Mouse (Mus musculus) heart, embryonic 14.5 days (tissue): ENCODE measurements around the gene Ttc7b. TPM values are rescaled to one million over a fixed set of nuclear protein-coding genes. Genes with fewer than 3 reads are reported as not detected.

Experiments
- ATAC-seq: fragments of 200-750 bp; cut with Nextera tagmentation; 2 replicates; pipeline ENCODE4 v1.8.0; 2017; ENCODE audit warnings: low read depth, moderate TSS enrichment; ENCODE audit not compliant: insufficient number of reproducible peaks, insufficient read depth, low FRiP score
- H3K27ac ChIP-seq, 2 experiments: fragments of 200-500 bp in 1 of 2; fragments of 300-500 bp in 1 of 2; sonication (generic) in 1 of 2; replicated peaks in 1 of 2; 2 replicates each; pipeline ENCODE4 v1.5.1; 2012 to 2014; ENCODE audit warnings: low read depth in 2 of 2, low read length in 2 of 2, control low read depth in 1 of 2, mild to moderate bottlenecking in 1 of 2, mixed read lengths in 1 of 2; ENCODE audit not compliant: control insufficient read depth in 1 of 2, insufficient read depth in 1 of 2
- H3K27me3 ChIP-seq: fragments of 300-500 bp; sonication (generic); 2 replicates; pipeline ENCODE4 v1.6.1; 2014; ENCODE audit warnings: mild to moderate bottlenecking, low read length, control low read depth; ENCODE audit not compliant: control insufficient read depth, insufficient read depth
- H3K36me3 ChIP-seq: fragments of 300-500 bp; sonication (generic); 2 replicates; pipeline ENCODE4 v1.6.1; 2014; ENCODE audit warnings: mild to moderate bottlenecking, control low read depth, low read length, mixed read lengths; ENCODE audit not compliant: control insufficient read depth, insufficient read depth
- H3K4me1 ChIP-seq, 2 experiments: fragments of 200-500 bp in 1 of 2; fragments of 300-500 bp in 1 of 2; sonication (generic) in 1 of 2; 2 replicates each; pipeline ENCODE4 v1.6.1; 2012 to 2014; ENCODE audit warnings: low read length in 2 of 2, control low read depth in 1 of 2, mixed read lengths in 1 of 2; ENCODE audit not compliant: control insufficient read depth in 2 of 2, insufficient read depth in 2 of 2
- H3K4me2 ChIP-seq: fragments of 300-500 bp; sonication (generic); 2 replicates; pipeline ENCODE4 v1.6.1; 2014; ENCODE audit warnings: mild to moderate bottlenecking, low read length
- H3K4me3 ChIP-seq, 2 experiments: fragments of 200-500 bp in 1 of 2; fragments of 300-500 bp in 1 of 2; sonication (generic) in 1 of 2; 2 replicates each; pipeline ENCODE4 v1.5.1; 2012 to 2014; ENCODE audit warnings: low read length in 2 of 2, mild to moderate bottlenecking in 2 of 2, control low read depth in 1 of 2, low read depth in 1 of 2, moderate library complexity in 1 of 2; ENCODE audit not compliant: control insufficient read depth in 1 of 2, insufficient read depth in 1 of 2
- H3K9ac ChIP-seq: fragments of 300-500 bp; sonication (generic); 2 replicates; pipeline ENCODE4 v1.6.1; 2014; ENCODE audit warnings: mild to moderate bottlenecking, low read length
- H3K9me3 ChIP-seq: fragments of 300-500 bp; sonication (generic); 2 replicates; pipeline ENCODE4 v1.6.1; 2016; ENCODE audit warnings: low read length, control low read depth; ENCODE audit not compliant: control insufficient read depth
- WGBS: fragments of 180-500 bp; shearing (Covaris S2); extraction: QIAGEN DNeasy Blood & Tissue Kit; methylation state at CpG from one replicate; pipeline ENCODE4 v1.1.7; 2014; 5-methylcytosine and 5-hydroxymethylcytosine counted together
- polyA plus RNA-seq: library from polyadenylated mRNA; unstranded; fragments of >200 nt; fragmentation: Nextera tagmentation; extraction: Ambion mirVana; gene quantifications from 2 replicates; pipeline ENCODE4 v1.2.1, GENCODE M21; 2014

The Ttc7b gene
- polyA plus RNA-seq, 1 experiment from 2014 or later: 16.5 TPM

GRCm38 (mm10) chr12:100419946-100420874 is 100.4 kb downstream of the Ttc7b start:
- H3K4me1 ChIP-seq: peaks cover 9 to 25% of the 10 kb centered on the region in 2 experiments
- H3K9me3 ChIP-seq: no peaks in the 10 kb centered on the region
- WGBS: 57% methylated on average over 9 of the region's 9 CpGs
- peak overlapping the region in 1 of 2 experiments; percentile 50; a peak in 2 of 4 replicates for H3K27ac ChIP-seq
- ATAC-seq: no peak
- peaks cover 3% of the 10 kb centered on the region; the same call in 1 of the 2 replicates for H3K36me3 ChIP-seq
- H3K4me3 ChIP-seq: no peak overlapping the region
- H3K27me3 ChIP-seq: no peaks in the 10 kb centered on the region
- no peak overlapping the region for H3K9ac ChIP-seq
- H3K4me2 ChIP-seq: no peak overlapping the region

- Histone ChIP-seq H3K9ac (no peak overlapping the region), H3K4me3 (no peak overlapping the region), H3K36me3 (peaks cover 29% of the 10 kb centered on the region), H3K9me3 (no peaks in the 10 kb centered on the region), H3K4me1 (peaks cover 4 to 13% of the 10 kb centered on the region in 2 experiments; a peak in 3 of 4 replicates), H3K27me3 (no peaks in the 10 kb centered on the region), H3K4me2 (no peak overlapping the region), H3K27ac (no peak overlapping the region)
- ATAC-seq: no peak
- WGBS: 78% methylated on average over 6 of the region's 6 CpGs
Measured at GRCm38 (mm10) chr12:100415802-100416201, 104.8 kb downstream of the Ttc7b start.

GRCm38 (mm10) chr12:100414717-100415398 is 105.8 kb downstream of the Ttc7b start:
- H3K4me1 ChIP-seq: peaks cover 4% of the 10 kb centered on the region in 2 experiments; a peak in 3 of 4 replicates
- peaks cover 29% of the 10 kb centered on the region for H3K36me3 ChIP-seq
- no peak for ATAC-seq
- no peaks in the 10 kb centered on the region for H3K27me3 ChIP-seq
- 0 out of 4 replicates have a peak overlapping the region, but pooled peaks of 1 of the 2 experiments have one; percentile 16 for H3K27ac ChIP-seq
- H3K4me3 ChIP-seq: no peak overlapping the region
- no peaks in the 10 kb centered on the region for H3K9me3 ChIP-seq
- WGBS: 60% methylated on average over 14 of the region's 14 CpGs
- H3K4me2 ChIP-seq: no peak overlapping the region
- H3K9ac ChIP-seq: no peak overlapping the region

- Histone ChIP-seq H3K27me3 (no peaks in the 10 kb centered on the region), H3K4me3 (no peak overlapping the region), H3K4me2 (no peak overlapping the region), H3K36me3 (peaks cover 23% of the 10 kb centered on the region), H3K9ac (no peak overlapping the region), H3K27ac (no peak overlapping the region), H3K4me1 (peaks cover 2 to 5% of the 10 kb centered on the region in 2 experiments; a peak in 1 of 4 replicates), H3K9me3 (no peaks in the 10 kb centered on the region)
- ATAC-seq: no peak
- WGBS: 88% methylated on average over 11 of the region's 11 CpGs
Measured at GRCm38 (mm10) chr12:100408714-100409113, 111.9 kb downstream of the Ttc7b start.

GRCm38 (mm10) chr12:100408143-100408542 is 112.5 kb downstream of the Ttc7b start:
- ATAC-seq: no peak
- no peaks in the 10 kb centered on the region for H3K9me3 ChIP-seq
- H3K4me1 ChIP-seq: peaks cover 2 to 5% of the 10 kb centered on the region in 2 experiments; a peak in 1 of 4 replicates
- peaks cover 23% of the 10 kb centered on the region for H3K36me3 ChIP-seq
- H3K4me3 ChIP-seq: no peak overlapping the region
- H3K27me3 ChIP-seq: no peaks in the 10 kb centered on the region
- H3K9ac ChIP-seq: no peak overlapping the region
- WGBS: 85% methylated on average over 8 of the region's 8 CpGs
- H3K27ac ChIP-seq: no peak overlapping the region
- no peak overlapping the region for H3K4me2 ChIP-seq

GRCm38 (mm10) chr12:100407371-100407770 is 113.3 kb downstream of the Ttc7b start:
- 59% methylated on average over 7 of the region's 7 CpGs for WGBS
- no peak for ATAC-seq
- Histone ChIP-seq H3K9me3 (no peaks in the 10 kb centered on the region), H3K4me1 (peaks cover 2 to 5% of the 10 kb centered on the region in 2 experiments; a peak in 1 of 4 replicates), H3K4me2 (no peak overlapping the region), H3K27ac (no peak overlapping the region), H3K36me3 (peaks cover 24% of the 10 kb centered on the region), H3K27me3 (no peaks in the 10 kb centered on the region), H3K4me3 (no peak overlapping the region), H3K9ac (no peak overlapping the region)

GRCm38 (mm10) chr12:100406094-100406493 is 114.5 kb downstream of the Ttc7b start:
- WGBS: 75% methylated on average over 11 of the region's 11 CpGs
- H3K27ac ChIP-seq: no peak overlapping the region
- H3K4me1 ChIP-seq: peaks cover 2 to 5% of the 10 kb centered on the region in 2 experiments; a peak in 1 of 4 replicates
- ATAC-seq: no peak
- no peak overlapping the region for H3K4me2 ChIP-seq
- H3K4me3 ChIP-seq: no peak overlapping the region
- no peaks in the 10 kb centered on the region for H3K27me3 ChIP-seq
- no peak overlapping the region for H3K9ac ChIP-seq
- H3K9me3 ChIP-seq: no peaks in the 10 kb centered on the region
- H3K36me3 ChIP-seq: peaks cover 36% of the 10 kb centered on the region
